In the genomic region with DNA sequence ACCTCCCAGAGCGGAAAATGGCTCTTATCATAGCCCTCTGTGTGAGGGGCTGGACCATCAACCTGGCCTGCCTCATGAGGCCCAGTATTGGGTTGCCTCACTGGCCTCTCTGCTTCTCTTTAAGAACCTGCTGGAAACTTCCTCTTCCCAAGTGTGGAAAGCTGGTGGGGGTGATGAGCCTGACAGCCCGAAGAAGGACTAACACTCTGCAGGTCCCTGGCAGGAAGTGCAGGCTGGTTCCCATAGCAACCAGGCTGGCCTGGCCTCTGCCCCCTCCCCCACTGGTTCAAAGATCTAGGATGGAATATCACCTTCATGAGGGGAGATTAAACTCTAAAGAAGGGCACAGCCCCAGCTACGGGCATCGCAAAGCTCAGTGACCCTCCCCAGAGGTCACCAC, we compare ENCODE assay signal across 10 mouse cellular contexts. TPM values are rescaled to one million over a fixed set of nuclear protein-coding genes. Genes with fewer than 3 reads are reported as not detected.
A peak's percentile ranks its signal among the peaks of the same experiment; 100 is the strongest.
DNase-seq lines count a peak whose midpoint lies in the region; ATAC-seq and TF ChIP-seq lines count a peak whose summit lies in the region.
"Had no signal": no experiment of that assay in that cellular context is flagged by ENCODE, and none has a peak within 500 bp of the region (broad histone marks: within the 10 kb centered on the region; RNA-seq: fewer than 3 reads in every experiment).

No protein-coding gene starts in this region.

- 18% methylated on average over 4 of the region's 4 CpGs for WGBS in heart, postnatal 0 days
- WGBS in limb, embryonic 11.5 days: 18% methylated on average over 4 of the region's 4 CpGs

- peaks cover 30% of the 10 kb centered on the region for H3K4me1 ChIP-seq in heart, postnatal 0 days (ENCODE audit: control insufficient read depth, insufficient read depth)
- peaks cover 0 to 17% of the 10 kb centered on the region in 2 experiments; a peak in 2 of 4 replicates for H3K4me1 ChIP-seq in CH12.LX (ENCODE audit: control insufficient read depth in 1 of 2, insufficient read depth in 2 of 2)
- peaks cover 40% of the 10 kb centered on the region for H3K4me1 ChIP-seq in limb, embryonic 11.5 days (ENCODE audit: control insufficient read depth, insufficient read depth, low read length)

- TF ChIP-seq RAD21 in CH12.LX (IDR thresholded peaks at IDR 0.05; ENCODE audit: low read depth, low read length): no peak

- peak; percentile 70 for ATAC-seq in heart, postnatal 0 days (ENCODE audit: insufficient read depth, low read depth)
- ATAC-seq in limb, embryonic 11.5 days (ENCODE audit: insufficient number of reproducible peaks, low FRiP score, low TSS enrichment, low read depth): peak; percentile 27; the same call in 1 of the 2 replicates
- no peak for ATAC-seq in erythroblast, adult 5-6 weeks (replicated peaks; ENCODE audit: low FRiP score, poor library complexity, severe bottlenecking)
- ATAC-seq: Patski had no signal

- H3K4me2 ChIP-seq in heart, postnatal 0 days (ENCODE audit: low read depth, low read length): no peak overlapping the region
- no peak overlapping the region for H3K4me2 ChIP-seq in CH12.LX (ENCODE audit: insufficient read depth, low read depth, poor library complexity, severe bottlenecking)
- H3K4me2 ChIP-seq in limb, embryonic 11.5 days (ENCODE audit: low read depth, severe bottlenecking): peak overlapping the region; percentile 15; the same call in 1 of the 2 replicates

- intact Hi-C loops in heart, postnatal 36 days (cut with DNase I): no loop called here

- no peak for TF ChIP-seq CTCF in heart, postnatal 0 days (IDR thresholded peaks at IDR 0.05; ENCODE audit: low read depth)
- no peak for TF ChIP-seq CTCF in CH12.LX (conservative IDR thresholded peaks at IDR 0.05 in 1 of 2, IDR thresholded peaks at IDR 0.05 in 1 of 2; ENCODE audit: low read depth in 2 of 2, low read length in 2 of 2)

- H3K27ac ChIP-seq in heart, postnatal 0 days (ENCODE audit: low read depth): no peak overlapping the region
- H3K27ac ChIP-seq in CH12.LX (ENCODE audit: insufficient read depth, low read depth): no peak overlapping the region
- no peak overlapping the region for H3K27ac ChIP-seq in limb, embryonic 11.5 days (replicated peaks; ENCODE audit: low read depth, low read length)

- dilution Hi-C loops in CH12.LX (cut with MboI; ENCODE audit: extremely low pct_ligation_motif_present, extremely low pct_unique_long_range_greater_than_20kb, low sequenced_read_pairs): no loop called here

- no peak overlapping the region for H3K4me3 ChIP-seq in heart, postnatal 0 days (ENCODE audit: low read depth, low read length)
- no peak overlapping the region for H3K4me3 ChIP-seq in CH12.LX (replicated peaks in 1 of 3; ENCODE audit: low read depth in 2 of 3, low read length in 2 of 3, poor library complexity in 1 of 3)
- no peak overlapping the region for H3K4me3 ChIP-seq in limb, embryonic 11.5 days (ENCODE audit: low read depth, low read length)

- in situ Hi-C loops in CH12.LX (cut with MboI; ENCODE audit: low pct_ligation_motif_present, low pct_unique_long_range_greater_than_20kb, low sequenced_read_pairs): no loop called here

- peak; percentile 63 for DNase-seq in heart, postnatal 0 days (ENCODE audit: low spot score)
- no peak for DNase-seq in heart, postnatal 36 days
- DNase-seq in CH12.LX (ENCODE audit: extremely low read depth) (no peak), ZHBTc4 (ENCODE audit: low read depth, low spot score) (peak; percentile 31)
- peak; percentile 64 for DNase-seq in limb, embryonic 11.5 days (ENCODE audit: low spot score)
- no peak for DNase-seq in lung, postnatal 14 days
- DNase-seq in layer of hippocampus, postnatal 36 days: no peak
- DNase-seq: cerebellum, adult 11 months had no signal

- H3K79me2 ChIP-seq in CH12.LX (replicated peaks; ENCODE audit: control insufficient read depth, extremely low read depth, insufficient read depth, poor library complexity, severe bottlenecking): no peaks in the 10 kb centered on the region

- H3K36me3 ChIP-seq in heart, postnatal 0 days (replicated peaks; ENCODE audit: control insufficient read depth, insufficient read depth, low read length): peaks cover 35% of the 10 kb centered on the region
- no peaks in the 10 kb centered on the region for H3K36me3 ChIP-seq in CH12.LX (replicated peaks in 1 of 2; ENCODE audit: control insufficient read depth in 1 of 2, insufficient read depth in 1 of 2, low read length in 1 of 2)
- H3K36me3 ChIP-seq in limb, embryonic 11.5 days (ENCODE audit: control insufficient read depth, insufficient read depth, low read length): peaks cover 38% of the 10 kb centered on the region

- H3K9ac ChIP-seq in heart, postnatal 0 days (replicated peaks; ENCODE audit: low read depth, low read length): no peak overlapping the region
- no peak overlapping the region for H3K9ac ChIP-seq in CH12.LX (ENCODE audit: insufficient read depth, low read depth)
- no peak overlapping the region for H3K9ac ChIP-seq in limb, embryonic 11.5 days (ENCODE audit: low read length)

- no peak for TF ChIP-seq POLR2A in CH12.LX (IDR thresholded peaks at IDR 0.05; ENCODE audit: low read depth, low read length)

- no peaks in the 10 kb centered on the region for H3K27me3 ChIP-seq in heart, postnatal 0 days (ENCODE audit: control insufficient read depth, insufficient read depth, low read length)
- no peaks in the 10 kb centered on the region for H3K27me3 ChIP-seq in CH12.LX (replicated peaks)
- H3K27me3 ChIP-seq in limb, embryonic 11.5 days (ENCODE audit: control insufficient read depth, insufficient read depth, low read length): no peaks in the 10 kb centered on the region
- H3K27me3 ChIP-seq: Patski had no signal

- no peak for TF ChIP-seq EP300 in heart, postnatal 0 days (IDR thresholded peaks at IDR 0.05; ENCODE audit: low read depth)
- no peak for TF ChIP-seq EP300 in CH12.LX (IDR thresholded peaks at IDR 0.05; ENCODE audit: low read length)

- H3K9me3 ChIP-seq in heart, postnatal 0 days (replicated peaks; ENCODE audit: control insufficient read depth, low read length): no peaks in the 10 kb centered on the region
- no peaks in the 10 kb centered on the region for H3K9me3 ChIP-seq in CH12.LX (replicated peaks; ENCODE audit: low read length)
- no peaks in the 10 kb centered on the region for H3K9me3 ChIP-seq in limb, embryonic 11.5 days (ENCODE audit: control insufficient read depth, low read length)

TF ChIP-seq in CH12.LX, 34 proteins besides CTCF, POLR2A, EP300 and RAD21:
- TF ChIP-seq E2F4 (IDR thresholded peaks at IDR 0.05; ENCODE audit: insufficient replicate concordance, low read depth, low read length) (no peak), CHD2 (IDR thresholded peaks at IDR 0.05; ENCODE audit: low read length) (0 out of 2 replicates have a peak, but pooled peaks have one; percentile 31), ELF1 (IDR thresholded peaks at IDR 0.05; ENCODE audit: low read depth, low read length) (0 out of 2 replicates have a peak, but pooled peaks have one; percentile 25), UBTF (IDR thresholded peaks at IDR 0.05; ENCODE audit: low read depth, low read length) (no peak), MXI1 (IDR thresholded peaks at IDR 0.05; ENCODE audit: low read depth, low read length) (peak; percentile 25; the same call in 1 of the 2 replicates), TBP (conservative IDR thresholded peaks at IDR 0.05; ENCODE audit: low read depth, low read length) (no peak), NELFE (IDR thresholded peaks at IDR 0.05; ENCODE audit: low read depth, low read length) (no peak), ZNF384 (IDR thresholded peaks at IDR 0.05; ENCODE audit: low read depth, low read length) (no peak), KAT2A (IDR thresholded peaks at IDR 0.05; ENCODE audit: insufficient replicate concordance, low read length) (no peak)

RNA-seq across cellular contexts. Expression of a gene that starts 11.5 kb away (rescaled TPM):
- total RNA-seq in heart, postnatal 0 days (2014; rRNA removed; ENCODE audit: low replicate concordance): 8.5 and 9.6 TPM in 2 replicates
- 6.2 and 6.8 TPM in 2 replicates for polyA plus RNA-seq in heart, postnatal 0 days (2015; fragmentation: Nextera tagmentation; extraction: Ambion mirVana)
- 1 to 10 TPM; 5.7 to 7.5 TPM for total RNA-seq in heart, postnatal 36 days (2021)
- not detected in 2 replicates for total RNA-seq in CH12.LX (2012; rRNA removed)
- not detected in 2 replicates for total RNA-seq in CH12.LX (2014; rRNA removed)
- not detected in 2 replicates for polyA plus RNA-seq in CH12.LX (2012; ENCODE audit: insufficient read length, low read depth)
- 33.1 and 35.7 TPM in 2 replicates for polyA plus RNA-seq in limb, embryonic 11.5 days (2014; fragmentation: Nextera tagmentation; extraction: Ambion mirVana)
- not detected in 2 replicates for total RNA-seq in erythroblast, adult 5-6 weeks (2015; ENCODE audit: low replicate concordance)
- not detected in 2 replicates for total RNA-seq in erythroblast, adult 5-6 weeks (2017; ENCODE audit: low replicate concordance)
- total RNA-seq in layer of hippocampus, postnatal 36 days (2021): 10 to 100 TPM; 17.3 to 19.4 TPM

Comparison
In these comparisons a context has a peak if more than half of its experiments do, and no peak if none do; other contexts are left out.
1. DNase-seq: peak in heart, postnatal 0 days (single experiment), ZHBTc4 (single experiment) and limb, embryonic 11.5 days (single experiment); none in heart, postnatal 36 days (0 of 2), CH12.LX (single experiment), lung, postnatal 14 days (single experiment) and layer of hippocampus, postnatal 36 days (0 of 2).